Mouse (Mus musculus): ENCODE results near the gene Tcf7l1. TPM values are rescaled to one million over a fixed set of nuclear protein-coding genes. Genes with fewer than 3 reads are reported as not detected.
"Not testable (repeated sequence)": the region's sequence is repeated elsewhere in the genome, so short reads cannot be mapped to it uniquely, and the experiment has no call there.

The Tcf7l1 gene
- 34.8 and 37.1 TPM in 2 replicates for polyA plus RNA-seq (2016; fragmentation: Nextera tagmentation; extraction: Ambion mirVana)

DNA sequence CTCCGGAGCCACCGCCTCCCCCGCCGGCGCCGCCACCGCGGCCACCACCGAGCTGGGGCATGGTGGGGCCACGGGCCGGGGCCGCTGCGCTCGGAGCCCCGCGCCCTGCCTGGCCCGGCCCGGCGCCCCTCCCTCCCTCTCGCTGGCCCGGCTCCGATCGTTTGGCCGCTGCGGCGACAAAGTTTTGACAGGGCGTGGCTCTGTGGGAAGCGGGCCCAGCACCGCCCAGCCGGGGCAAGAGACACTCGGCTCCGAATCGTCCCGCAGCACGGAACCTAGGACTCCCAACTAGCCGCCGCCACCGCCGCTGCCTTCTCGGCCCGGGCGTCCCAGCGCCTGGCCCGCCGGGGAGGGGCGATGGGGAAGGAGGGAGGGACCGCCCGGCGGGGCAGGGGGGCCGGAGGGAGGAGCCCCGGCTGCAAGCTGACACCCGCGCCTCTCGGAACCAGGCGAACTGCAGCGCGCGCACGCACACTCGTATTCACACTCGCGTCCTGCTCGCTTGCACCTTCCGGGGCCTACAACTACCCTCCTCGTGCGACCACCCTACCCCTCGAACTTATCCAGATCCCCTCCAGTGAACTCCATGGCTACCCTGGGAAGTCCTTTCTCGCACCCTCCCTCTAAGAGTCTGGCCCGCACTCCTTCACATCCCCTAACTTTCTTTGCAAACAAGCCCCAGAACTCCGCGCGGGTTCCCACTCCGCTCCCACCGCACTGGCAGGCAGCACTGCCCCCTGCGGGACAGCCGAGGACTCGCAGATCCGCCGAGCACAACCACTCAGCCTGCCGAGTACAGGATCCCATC, at the start of gene Tcf7l1:
Tcf7l1 (minus strand) TSS at position 363 of the 808 bp plus-strand sequence.
- Histone ChIP-seq H3K27me3 (replicated peaks; ENCODE audit: low read depth, poor library complexity, severe bottlenecking) (peaks cover 6% of the 10 kb centered on the region; the same call in 1 of the 2 replicates), H3K36me3 (replicated peaks) (peaks cover 23% of the 10 kb centered on the region), H3K27ac (replicated peaks) (peak within 1 kb of the TSS; percentile 97), H3K4me3 (peak within 1 kb of the TSS; percentile 92), H3K4me1 (peaks cover 26% of the 10 kb centered on the region), H3K9me3 (no peaks in the 10 kb centered on the region)
- DNase-seq (ENCODE audit: low spot score), result peak; percentile 95
- under 1% methylated on average over 80 of the region's 80 CpGs for WGBS

DNA sequence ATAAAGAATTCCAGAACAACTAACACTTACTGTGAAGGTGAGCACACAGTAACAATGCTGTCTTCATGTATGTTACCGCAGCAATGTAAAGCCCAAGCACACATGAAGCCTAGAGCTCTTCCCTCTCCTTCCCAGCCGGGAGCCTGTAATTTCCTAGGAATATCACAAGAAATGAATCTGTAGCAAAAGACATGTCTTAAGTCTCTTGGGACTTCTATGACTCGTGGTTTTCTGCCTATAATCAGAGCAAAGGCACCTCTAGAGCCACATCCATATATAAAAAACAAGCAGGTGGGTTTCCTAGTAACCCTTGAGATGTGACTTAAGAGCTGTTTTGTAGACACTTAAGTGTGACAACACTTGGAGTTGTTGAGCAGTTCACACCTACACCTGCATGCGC, 48.7 kb upstream of the Tcf7l1 start:
- Histone ChIP-seq H3K9me3 (no peaks in the 10 kb centered on the region), H3K4me1 (no peaks in the 10 kb centered on the region), H3K36me3 (replicated peaks) (peaks cover 35% of the 10 kb centered on the region), H3K4me3 (no peak overlapping the region), H3K27me3 (replicated peaks; ENCODE audit: low read depth, poor library complexity, severe bottlenecking) (no peaks in the 10 kb centered on the region), H3K27ac (replicated peaks) (no peak overlapping the region)
- DNase-seq (ENCODE audit: low spot score), result no peak
- WGBS, result 89% methylated on average over 4 of the region's 4 CpGs

DNA sequence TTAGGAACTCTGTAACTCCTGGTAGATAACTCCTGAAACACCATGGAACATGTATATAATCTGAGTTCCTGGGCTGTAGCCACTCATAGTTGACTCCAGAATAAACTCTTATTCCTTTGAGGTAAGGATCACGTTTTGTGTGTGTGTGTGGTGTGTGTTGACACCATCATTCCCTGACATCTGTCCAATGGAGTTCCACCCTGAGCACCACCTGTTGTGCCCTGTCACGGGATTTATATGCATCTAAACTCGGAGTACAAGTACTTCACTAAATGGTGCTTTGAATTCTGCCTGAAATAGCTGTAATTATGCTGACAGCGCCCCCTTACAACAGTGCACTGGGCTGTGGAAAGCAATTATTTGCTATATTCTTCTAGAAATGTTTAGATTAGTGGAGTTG, 45.5 kb upstream of the Tcf7l1 start:
- Histone ChIP-seq H3K27ac (replicated peaks) (no peak overlapping the region), H3K9me3 (no peaks in the 10 kb centered on the region), H3K4me3 (no peak overlapping the region), H3K4me1 (no peaks in the 10 kb centered on the region), H3K27me3 (replicated peaks; ENCODE audit: low read depth, poor library complexity, severe bottlenecking) (no peaks in the 10 kb centered on the region), H3K36me3 (replicated peaks) (peaks cover 7% of the 10 kb centered on the region)
- 67% methylated on average over 4 of the region's 4 CpGs for WGBS
- DNase-seq (ENCODE audit: low spot score), result no peak

DNA sequence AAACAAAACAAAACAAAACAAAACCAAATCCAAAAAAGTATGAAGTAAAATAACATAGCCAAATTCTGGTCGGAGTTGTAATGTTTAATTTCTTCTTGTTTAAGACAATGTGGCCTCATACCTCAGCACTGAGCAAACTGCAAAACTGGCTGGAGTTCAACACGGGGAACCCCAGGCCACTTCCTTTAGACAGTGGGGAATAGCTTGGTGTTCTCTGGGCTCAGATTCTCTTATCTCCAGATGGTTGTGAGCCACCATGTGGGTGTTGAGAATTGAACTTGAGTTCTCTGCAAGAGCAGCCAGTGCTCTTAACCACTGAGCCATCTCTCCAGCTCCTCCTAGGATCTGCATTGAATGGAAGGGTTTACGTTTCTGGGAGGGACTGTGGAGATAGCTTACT, 42.8 kb upstream of the Tcf7l1 start:
- Histone ChIP-seq H3K9me3 (peaks cover 3% of the 10 kb centered on the region; the same call in 1 of the 2 replicates), H3K4me1 (peaks cover 4% of the 10 kb centered on the region), H3K4me3 (no peak overlapping the region), H3K27me3 (replicated peaks; ENCODE audit: low read depth, poor library complexity, severe bottlenecking) (no peaks in the 10 kb centered on the region), H3K36me3 (replicated peaks) (0 out of 2 replicates have a peak, but pooled peaks cover 2% of the 10 kb centered on the region), H3K27ac (replicated peaks) (no peak overlapping the region)
- no peak for DNase-seq (ENCODE audit: low spot score)
- WGBS, result 68% methylated on average over 3 of the region's 3 CpGs

DNA sequence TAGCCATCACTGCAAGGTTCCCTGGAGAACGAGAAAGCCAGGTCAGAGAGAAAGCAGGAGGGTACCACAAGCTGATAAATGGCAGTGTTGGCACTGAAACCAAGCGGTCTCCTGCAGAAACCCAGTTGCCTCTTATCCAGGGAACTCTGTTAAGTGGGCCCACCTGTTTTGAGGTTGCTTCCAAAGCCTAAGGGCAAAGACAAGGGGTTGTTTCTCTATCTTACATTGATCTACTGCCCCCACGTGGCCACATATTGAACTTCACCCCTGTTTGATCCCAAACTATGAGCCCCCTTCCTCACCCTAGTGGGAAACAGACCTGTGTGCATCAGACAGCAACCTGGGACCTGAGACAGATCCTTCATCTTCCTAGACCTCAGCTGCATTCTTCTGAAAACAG, 42.2 kb upstream of the Tcf7l1 start:
- DNase-seq (ENCODE audit: low spot score), result peak; percentile 85
- no peak overlapping the region for H3K4me3 ChIP-seq
- H3K27ac ChIP-seq (replicated peaks), result no peak overlapping the region
- WGBS, result 27% methylated on average over 3 of the region's 3 CpGs
- H3K9me3 ChIP-seq, result peaks cover 3% of the 10 kb centered on the region; the same call in 1 of the 2 replicates
- H3K4me1 ChIP-seq, result peaks cover 4% of the 10 kb centered on the region
- H3K36me3 ChIP-seq (replicated peaks), result no peaks in the 10 kb centered on the region
- H3K27me3 ChIP-seq (replicated peaks; ENCODE audit: low read depth, poor library complexity, severe bottlenecking), result peaks cover 6% of the 10 kb centered on the region

DNA sequence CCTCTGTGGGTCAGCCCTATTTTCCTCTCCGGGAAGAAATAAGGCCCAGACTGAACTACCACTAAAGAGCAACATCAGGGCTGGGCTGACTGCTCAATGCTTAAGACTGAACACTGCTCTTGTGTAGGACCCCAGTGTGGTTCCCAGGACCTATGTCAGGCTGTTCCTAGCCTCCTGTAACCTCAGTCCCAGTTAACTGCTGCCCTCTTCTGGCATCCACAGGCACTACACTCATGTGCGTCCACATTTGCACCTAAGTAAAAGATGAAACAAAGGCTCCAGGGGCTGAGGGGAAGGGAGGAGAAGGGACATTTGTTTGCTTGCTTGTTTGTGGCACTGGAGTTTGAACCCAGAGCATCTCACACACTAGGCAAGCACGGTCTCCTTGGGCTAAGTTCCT, 39.8 kb upstream of the Tcf7l1 start:
- 76% methylated on average over 3 of the region's 3 CpGs for WGBS
- H3K9me3 ChIP-seq, result peaks cover 3% of the 10 kb centered on the region; the same call in 1 of the 2 replicates
- peak; percentile 45 for DNase-seq (ENCODE audit: low spot score)
- H3K27ac ChIP-seq (replicated peaks), result no peak overlapping the region
- H3K4me3 ChIP-seq, result no peak overlapping the region
- H3K36me3 ChIP-seq (replicated peaks), result no peaks in the 10 kb centered on the region
- peaks cover 22% of the 10 kb centered on the region for H3K27me3 ChIP-seq (replicated peaks; ENCODE audit: low read depth, poor library complexity, severe bottlenecking)
- H3K4me1 ChIP-seq, result peaks cover 17% of the 10 kb centered on the region

DNA sequence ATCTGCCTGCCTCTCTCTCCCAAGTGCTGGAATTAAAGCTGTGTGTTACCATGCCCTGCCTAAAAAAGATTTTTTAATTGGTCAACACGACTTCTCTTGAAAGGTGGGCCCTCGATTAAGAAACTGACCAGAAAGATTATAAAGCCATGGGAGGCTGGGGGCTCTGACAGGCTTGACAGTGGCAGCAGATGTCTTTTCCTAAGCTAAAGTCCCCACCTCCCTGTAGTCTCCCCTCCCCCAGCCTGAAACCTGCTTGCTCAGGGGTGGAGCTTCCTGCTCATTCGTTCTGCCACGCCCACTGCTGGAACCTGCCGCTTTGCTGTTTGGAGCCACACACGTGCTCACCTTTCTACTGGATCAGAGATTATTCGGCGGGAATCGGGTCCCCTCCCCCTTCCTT, 39.0 kb upstream of the Tcf7l1 start:
- H3K4me3 ChIP-seq; H3K36me3 ChIP-seq (replicated peaks); H3K27ac ChIP-seq (replicated peaks); H3K9me3 ChIP-seq; DNase-seq (ENCODE audit: low spot score): not testable (repeated sequence)
- 5% methylated on average over 9 of the region's 9 CpGs for WGBS
- Histone ChIP-seq H3K27me3 (replicated peaks; ENCODE audit: low read depth, poor library complexity, severe bottlenecking) (peaks cover 22% of the 10 kb centered on the region), H3K4me1 (peaks cover 17% of the 10 kb centered on the region)

DNA sequence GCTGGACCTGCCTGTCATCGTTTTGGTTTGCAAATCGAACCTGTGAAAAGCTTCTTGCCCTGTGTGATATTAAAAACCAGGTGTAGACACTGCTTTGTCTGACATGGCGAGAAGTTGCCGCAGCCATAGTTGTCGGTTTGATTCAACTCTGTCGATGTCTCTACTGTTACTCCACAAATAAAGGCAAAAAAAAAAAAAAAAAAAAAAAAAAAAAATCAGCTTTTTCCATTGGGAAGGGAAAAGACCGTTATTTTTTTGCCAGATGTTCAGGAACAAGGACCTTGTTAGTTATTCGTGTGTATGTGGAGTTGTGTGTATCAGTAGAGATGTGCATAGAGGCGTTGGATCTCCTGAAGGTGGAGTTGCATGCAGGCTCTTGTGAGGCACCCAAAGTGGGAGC, 36.7 kb upstream of the Tcf7l1 start:
- 51% methylated on average over 9 of the region's 9 CpGs for WGBS
- Histone ChIP-seq H3K4me1 (peaks cover 17% of the 10 kb centered on the region), H3K27me3 (replicated peaks; ENCODE audit: low read depth, poor library complexity, severe bottlenecking) (peaks cover 22% of the 10 kb centered on the region), H3K27ac (replicated peaks) (no peak overlapping the region; the same call in 1 of the 2 replicates), H3K4me3 (peak overlapping the region; percentile 52), H3K9me3 (peaks cover 3% of the 10 kb centered on the region; the same call in 1 of the 2 replicates), H3K36me3 (replicated peaks) (no peaks in the 10 kb centered on the region)
- DNase-seq (ENCODE audit: low spot score), result no peak

DNA sequence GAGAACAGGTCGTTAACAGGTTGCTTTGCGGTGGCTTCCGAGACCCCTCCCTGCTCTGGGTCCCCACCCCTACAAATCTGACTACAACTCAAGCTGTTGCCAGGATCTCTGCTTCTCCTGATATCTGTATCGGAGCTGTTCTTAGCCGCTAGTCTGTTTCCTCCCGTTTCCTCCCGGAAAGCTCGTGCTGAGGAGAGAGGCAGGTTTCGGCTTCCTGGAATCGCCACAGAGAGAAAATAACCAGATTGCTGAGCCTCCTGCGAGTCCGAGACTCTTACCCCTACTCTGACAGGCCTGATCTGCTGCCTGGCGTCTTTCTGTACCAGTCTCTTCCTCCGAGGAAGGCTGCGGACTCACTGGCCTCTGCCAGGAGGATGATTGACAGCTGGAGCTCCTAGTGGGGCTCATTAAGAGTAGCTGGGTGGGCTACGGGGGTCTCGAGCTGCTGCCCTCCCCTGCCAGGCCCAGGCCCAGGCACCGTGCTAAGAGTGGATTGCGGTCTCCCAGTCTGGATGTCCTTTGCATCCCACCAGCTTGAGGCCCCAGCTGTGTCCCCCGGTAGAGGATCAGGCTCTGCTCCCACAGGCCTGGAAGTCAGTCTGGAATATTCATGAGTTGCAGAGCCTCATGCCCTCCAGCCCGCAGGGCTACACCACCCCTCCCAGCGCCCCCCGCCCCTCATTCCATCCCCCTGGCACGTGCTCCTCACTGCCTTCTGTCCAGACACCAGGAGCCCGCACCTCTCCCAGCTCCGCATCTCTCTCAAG, 36.1 kb upstream of the Tcf7l1 start:
- Histone ChIP-seq H3K27ac (replicated peaks) (peak overlapping the region; percentile 78), H3K4me1 (peaks cover 17% of the 10 kb centered on the region), H3K27me3 (replicated peaks; ENCODE audit: low read depth, poor library complexity, severe bottlenecking) (peaks cover 22% of the 10 kb centered on the region), H3K9me3 (peaks cover 3% of the 10 kb centered on the region; the same call in 1 of the 2 replicates), H3K4me3 (peak overlapping the region; percentile 52), H3K36me3 (replicated peaks) (no peaks in the 10 kb centered on the region)
- peak; percentile 55 for DNase-seq (ENCODE audit: low spot score)
- WGBS, result 5% methylated on average over 26 of the region's 26 CpGs

DNA sequence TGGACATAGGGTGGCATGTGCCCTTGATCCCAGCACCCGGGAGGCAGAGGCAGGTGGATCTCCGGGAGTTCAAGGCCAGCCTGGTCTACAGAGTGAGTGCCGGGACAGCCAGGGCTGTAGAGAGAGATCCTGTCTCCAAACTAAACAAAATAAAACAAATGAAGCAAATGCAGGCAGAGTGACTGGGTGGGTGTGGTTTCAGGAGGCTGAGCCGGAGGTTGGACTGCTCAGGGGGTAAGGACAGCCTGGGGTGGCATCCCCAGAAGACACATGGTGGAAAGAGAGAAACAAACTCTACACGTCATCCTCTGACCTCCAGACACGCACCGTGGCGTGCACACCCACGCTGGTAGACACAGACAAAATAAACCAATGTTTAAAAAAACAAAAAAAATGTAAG, 24.4 kb upstream of the Tcf7l1 start:
- Histone ChIP-seq H3K27me3 (replicated peaks; ENCODE audit: low read depth, poor library complexity, severe bottlenecking) (no peaks in the 10 kb centered on the region), H3K27ac (replicated peaks) (no peak overlapping the region), H3K9me3 (no peaks in the 10 kb centered on the region), H3K36me3 (replicated peaks) (no peaks in the 10 kb centered on the region), H3K4me1 (no peaks in the 10 kb centered on the region), H3K4me3 (no peak overlapping the region)
- DNase-seq (ENCODE audit: low spot score), result no peak
- 79% methylated on average over 9 of the region's 9 CpGs for WGBS

DNA sequence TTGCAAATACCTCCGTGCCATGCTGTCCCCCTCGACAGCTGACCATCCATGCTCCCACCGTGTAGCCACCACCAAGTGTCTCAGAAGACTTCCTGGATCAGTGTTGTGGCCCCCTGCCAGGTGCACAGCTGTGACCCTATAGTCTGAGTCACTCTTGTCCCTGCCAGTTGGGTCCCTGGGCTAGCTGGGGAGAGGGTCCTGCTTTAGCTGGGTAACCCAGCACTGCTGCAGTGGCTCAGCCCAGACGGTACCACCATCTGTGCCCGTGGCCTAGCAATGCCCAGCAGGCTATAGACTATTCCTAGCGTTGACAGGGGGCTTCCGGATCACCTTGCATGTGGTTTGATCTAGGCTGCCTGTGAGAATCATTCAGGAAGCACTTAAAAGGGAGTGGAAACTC, 21.2 kb upstream of the Tcf7l1 start:
- Histone ChIP-seq H3K27me3 (replicated peaks; ENCODE audit: low read depth, poor library complexity, severe bottlenecking) (no peaks in the 10 kb centered on the region), H3K9me3 (no peaks in the 10 kb centered on the region), H3K36me3 (replicated peaks) (no peaks in the 10 kb centered on the region), H3K4me3 (no peak overlapping the region), H3K27ac (replicated peaks) (no peak overlapping the region), H3K4me1 (no peaks in the 10 kb centered on the region)
- DNase-seq (ENCODE audit: low spot score), result no peak
- WGBS, result 79% methylated on average over 7 of the region's 7 CpGs

DNA sequence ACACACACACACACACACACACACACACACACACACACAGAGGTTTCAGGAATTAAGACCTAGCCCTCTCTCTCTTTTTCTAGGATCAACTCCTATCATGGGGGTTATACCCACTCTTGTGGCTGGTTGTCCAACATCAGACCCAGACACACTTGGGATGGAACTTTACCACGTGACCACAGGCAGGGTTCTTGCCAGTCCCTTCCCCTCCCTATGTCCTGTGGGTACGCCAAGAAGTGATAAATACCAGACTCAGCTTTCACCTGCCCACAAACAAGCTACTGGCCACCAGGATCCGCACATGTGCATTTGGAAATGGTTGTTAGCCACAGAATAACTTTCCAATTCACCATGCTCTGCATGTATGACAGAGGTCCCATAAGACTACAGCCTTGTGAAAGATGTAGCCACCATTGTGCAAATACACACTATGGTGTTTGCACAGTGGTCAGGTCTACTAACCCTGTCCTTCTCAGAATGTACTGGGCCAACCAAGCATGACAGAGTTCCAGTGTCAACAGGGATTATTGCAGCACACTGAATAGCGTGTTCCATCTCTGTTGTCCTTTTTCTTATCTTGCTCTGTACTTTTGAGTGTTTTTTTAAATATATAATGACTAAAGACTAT, 20.6 kb upstream of the Tcf7l1 start:
- Histone ChIP-seq H3K4me3 (no peak overlapping the region), H3K36me3 (replicated peaks) (no peaks in the 10 kb centered on the region), H3K27me3 (replicated peaks; ENCODE audit: low read depth, poor library complexity, severe bottlenecking) (no peaks in the 10 kb centered on the region), H3K27ac (replicated peaks) (no peak overlapping the region), H3K4me1 (no peaks in the 10 kb centered on the region), H3K9me3 (no peaks in the 10 kb centered on the region)
- no peak for DNase-seq (ENCODE audit: low spot score)
- 77% methylated on average over 4 of the region's 4 CpGs for WGBS
